Mouse (Mus musculus): ENCODE data around the gene Ptpn21. TPM values are rescaled to one million over a fixed set of nuclear protein-coding genes. Genes with fewer than 3 reads are reported as not detected.

The Ptpn21 gene
- polyA plus RNA-seq, 1 experiment from 2014 or later = 28.2 TPM

DNA sequence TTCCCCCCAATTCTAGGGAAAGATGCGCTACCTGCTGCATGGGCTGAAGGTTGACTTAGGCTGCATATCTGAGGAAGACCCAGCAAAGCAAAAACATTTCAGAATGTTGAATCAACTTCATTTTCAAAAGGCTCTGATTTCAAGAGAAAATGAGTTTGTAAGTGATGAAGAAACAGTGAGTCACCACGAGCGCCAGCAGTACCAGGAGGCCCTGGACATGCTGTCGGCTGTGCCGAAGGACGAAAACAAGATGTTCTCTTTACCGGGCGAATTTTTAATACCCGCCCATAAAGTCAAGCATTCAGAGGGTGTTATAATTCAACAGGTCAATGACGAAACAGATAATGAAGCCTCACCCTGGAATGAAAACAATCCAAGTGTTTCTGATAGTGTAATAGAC lies 68.1 kb downstream of the Ptpn21 start:
- no peak for TF ChIP-seq CTCF (IDR thresholded peaks at IDR 0.05)
- no peaks in the 10 kb centered on the region for H3K27me3 ChIP-seq
- DNase-seq (ENCODE audit: low read depth, low spot score) (no peak), ATAC-seq (no peak)
- ChIA-PET CTCF (no interaction called here), POLR2A (no interaction called here)
- in situ Hi-C loops (cut with MboI; ENCODE audit: low pct_unique_long_range_greater_than_20kb) = no loop called here

DNA sequence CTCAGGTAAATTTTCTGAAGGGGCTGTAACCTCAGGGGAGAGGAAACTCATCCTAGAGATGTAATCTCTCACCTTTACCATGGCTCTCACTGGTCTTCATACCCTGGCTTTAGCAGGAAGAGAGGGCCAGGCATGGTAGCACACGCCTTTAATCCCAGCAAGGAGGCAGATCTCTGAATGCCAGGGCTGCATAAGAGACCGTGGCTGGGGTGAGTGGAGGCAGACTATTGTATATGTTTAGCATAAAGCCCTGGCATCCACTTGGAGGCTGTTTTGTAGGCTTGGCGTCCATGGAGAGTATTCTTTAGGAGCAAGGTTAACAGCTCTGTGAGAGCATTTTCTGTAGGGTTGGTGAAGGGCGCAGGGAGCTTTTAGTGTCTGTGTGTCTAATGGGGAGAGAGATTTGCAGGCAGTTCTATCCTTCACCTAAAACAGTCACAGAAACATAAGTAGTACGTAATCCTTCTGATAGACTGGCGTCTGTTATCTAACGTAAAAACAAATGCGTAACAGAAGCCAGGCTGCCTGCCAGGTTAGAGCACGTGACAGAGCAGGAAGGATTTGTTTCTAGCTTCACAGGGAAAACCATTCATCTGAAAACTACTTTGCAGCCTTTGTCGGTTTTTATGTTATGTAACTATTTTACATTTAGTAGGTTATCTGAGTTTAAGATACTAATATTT lies 68.9 kb downstream of the Ptpn21 start:
- ChIA-PET POLR2A (no interaction called here), CTCF (no interaction called here)
- in situ Hi-C loops (cut with MboI; ENCODE audit: low pct_unique_long_range_greater_than_20kb) = no loop called here
- ATAC-seq (no peak), DNase-seq (ENCODE audit: low read depth, low spot score) (no peak)
- no peaks in the 10 kb centered on the region for H3K27me3 ChIP-seq
- no peak for TF ChIP-seq CTCF (IDR thresholded peaks at IDR 0.05)

DNA sequence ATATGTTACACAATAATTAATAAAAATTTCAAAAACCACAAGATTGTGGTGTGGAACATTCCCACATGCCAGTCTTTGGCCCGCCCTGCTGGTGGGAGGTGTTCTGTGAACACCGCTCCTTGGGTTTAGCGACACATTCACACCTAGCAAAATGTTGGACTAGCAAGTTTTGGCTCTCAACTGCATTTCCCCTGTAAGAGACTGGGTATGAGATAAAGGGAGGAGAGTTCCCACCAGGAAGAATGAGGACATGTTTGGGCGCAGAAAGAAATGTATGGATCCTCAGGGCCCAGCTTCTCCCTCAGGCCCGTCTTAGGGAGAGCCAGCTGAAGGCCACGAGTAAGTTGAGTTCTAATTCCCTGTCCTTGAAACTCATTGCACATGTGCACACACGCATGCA lies 74.6 kb downstream of the Ptpn21 start:
- no peaks in the 10 kb centered on the region for H3K27me3 ChIP-seq
- TF ChIP-seq CTCF (IDR thresholded peaks at IDR 0.05) = no peak
- ChIA-PET POLR2A (no interaction called here), CTCF (interaction anchor here (1.6 kb wide), 1 partner anchor 12 kb away, joined by 3 read pairs; no protein-coding TSS in a partner anchor)
- in situ Hi-C loops (cut with MboI; ENCODE audit: low pct_unique_long_range_greater_than_20kb) = no loop called here
- DNase-seq (ENCODE audit: low read depth, low spot score) (no peak), ATAC-seq (no peak)

DNA sequence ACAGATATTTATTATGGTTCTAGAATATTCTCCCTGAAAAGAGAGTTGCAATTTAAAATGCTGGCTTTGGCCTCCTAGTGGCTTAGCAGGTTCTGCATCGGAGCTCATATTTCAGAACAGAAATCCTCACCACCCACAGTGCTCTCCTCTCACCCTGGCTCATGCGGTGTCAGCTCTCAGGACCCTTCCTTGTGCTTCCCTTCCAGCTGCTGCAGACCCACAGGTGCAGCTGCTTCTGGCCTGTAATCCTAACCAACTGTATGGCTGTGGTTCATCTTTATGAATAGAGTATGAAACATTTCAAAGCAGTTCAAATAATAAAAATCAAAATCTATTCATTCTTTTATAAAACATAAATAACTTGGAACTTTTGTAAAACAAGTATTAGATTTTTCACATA lies 80.3 kb downstream of the Ptpn21 start:
- no peak for TF ChIP-seq CTCF (IDR thresholded peaks at IDR 0.05)
- CTCF ChIA-PET = interaction anchor here (0.8 to 1.3 kb wide), 3 partner anchors 9 to 18 kb away, joined by 3 to 4 read pairs (median 3); no protein-coding TSS in a partner anchor
- DNase-seq (ENCODE audit: low read depth, low spot score) = no peak
- no peak for ATAC-seq
- in situ Hi-C loops (cut with MboI; ENCODE audit: low pct_unique_long_range_greater_than_20kb) = no loop called here
- H3K27me3 ChIP-seq = no peaks in the 10 kb centered on the region
- POLR2A ChIA-PET = no interaction called here

DNA sequence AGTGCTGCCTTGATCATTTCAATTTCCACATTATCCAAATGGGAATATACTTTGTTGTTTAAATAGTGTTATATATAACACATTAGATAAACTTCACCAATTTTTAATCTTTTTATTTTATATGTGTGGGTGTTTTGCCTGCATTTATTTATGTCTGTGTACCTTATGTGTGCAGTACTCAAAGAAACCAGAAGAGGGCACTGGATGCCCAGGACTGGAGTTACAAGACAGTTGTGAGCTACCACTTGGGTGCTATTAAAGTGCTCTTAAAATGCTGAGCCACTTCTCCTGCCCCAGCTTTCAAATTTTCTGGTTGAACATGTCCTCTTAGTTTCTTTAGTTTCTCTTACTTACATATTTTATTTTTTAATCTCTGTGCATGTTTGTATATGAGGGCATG lies 92.4 kb downstream of the Ptpn21 start:
- POLR2A ChIA-PET = no interaction called here
- in situ Hi-C loops (cut with MboI; ENCODE audit: low pct_unique_long_range_greater_than_20kb) = no loop called here
- ATAC-seq (no peak), DNase-seq (ENCODE audit: low read depth, low spot score) (no peak)
- peak; percentile 43 for TF ChIP-seq CTCF (IDR thresholded peaks at IDR 0.05)
- CTCF ChIA-PET = interaction anchor here (1.3 to 2.5 kb wide), 3 partner anchors 8 to 13 kb away, joined by 3 to 8 read pairs (median 5); no protein-coding TSS in a partner anchor
- H3K27me3 ChIP-seq = no peaks in the 10 kb centered on the region

DNA sequence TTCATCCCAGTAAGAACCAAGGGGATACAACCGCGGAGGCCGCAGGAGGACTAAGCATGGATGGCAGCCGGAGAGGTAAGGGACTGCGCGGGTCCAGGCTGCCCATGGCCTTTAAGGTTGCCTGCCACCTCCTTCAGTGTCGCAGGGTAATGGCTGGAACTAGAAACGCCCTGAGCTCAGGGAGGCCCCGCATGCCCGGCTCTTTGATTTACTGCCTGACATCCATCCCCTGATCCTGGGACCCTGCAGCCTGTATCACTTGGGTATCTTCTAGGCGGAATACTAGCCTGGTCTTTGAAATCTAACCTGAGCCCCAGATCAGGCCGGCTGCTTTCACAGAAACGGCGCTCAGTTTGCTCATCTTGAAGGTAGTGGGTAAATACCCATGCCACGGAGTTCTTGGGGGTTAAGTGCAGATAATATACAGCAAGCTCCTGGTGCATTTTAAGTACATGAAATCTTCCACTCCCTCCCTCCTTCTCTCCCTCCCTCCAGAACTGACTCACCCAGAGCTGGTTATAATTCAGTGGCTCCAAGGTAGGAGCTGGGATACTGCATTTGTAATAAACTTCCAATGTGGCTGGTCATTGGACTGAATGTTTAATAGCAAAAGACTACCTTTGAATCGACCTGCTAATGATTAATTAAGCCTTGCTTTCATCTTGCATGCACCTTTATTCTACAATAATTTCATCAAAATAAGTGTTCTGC lies 108.8 kb downstream of the Ptpn21 start:
- CTCF ChIA-PET = interaction anchor here (1.2 kb wide), 1 partner anchor 355 kb away, joined by 3 read pairs; no protein-coding TSS in a partner anchor
- in situ Hi-C loops (cut with MboI; ENCODE audit: low pct_unique_long_range_greater_than_20kb) = no loop called here
- TF ChIP-seq CTCF (IDR thresholded peaks at IDR 0.05) = no peak
- peak; percentile 75 for ATAC-seq
- no peaks in the 10 kb centered on the region for H3K27me3 ChIP-seq
- peak; percentile 3 for DNase-seq (ENCODE audit: low read depth, low spot score)
- POLR2A ChIA-PET = no interaction called here

DNA sequence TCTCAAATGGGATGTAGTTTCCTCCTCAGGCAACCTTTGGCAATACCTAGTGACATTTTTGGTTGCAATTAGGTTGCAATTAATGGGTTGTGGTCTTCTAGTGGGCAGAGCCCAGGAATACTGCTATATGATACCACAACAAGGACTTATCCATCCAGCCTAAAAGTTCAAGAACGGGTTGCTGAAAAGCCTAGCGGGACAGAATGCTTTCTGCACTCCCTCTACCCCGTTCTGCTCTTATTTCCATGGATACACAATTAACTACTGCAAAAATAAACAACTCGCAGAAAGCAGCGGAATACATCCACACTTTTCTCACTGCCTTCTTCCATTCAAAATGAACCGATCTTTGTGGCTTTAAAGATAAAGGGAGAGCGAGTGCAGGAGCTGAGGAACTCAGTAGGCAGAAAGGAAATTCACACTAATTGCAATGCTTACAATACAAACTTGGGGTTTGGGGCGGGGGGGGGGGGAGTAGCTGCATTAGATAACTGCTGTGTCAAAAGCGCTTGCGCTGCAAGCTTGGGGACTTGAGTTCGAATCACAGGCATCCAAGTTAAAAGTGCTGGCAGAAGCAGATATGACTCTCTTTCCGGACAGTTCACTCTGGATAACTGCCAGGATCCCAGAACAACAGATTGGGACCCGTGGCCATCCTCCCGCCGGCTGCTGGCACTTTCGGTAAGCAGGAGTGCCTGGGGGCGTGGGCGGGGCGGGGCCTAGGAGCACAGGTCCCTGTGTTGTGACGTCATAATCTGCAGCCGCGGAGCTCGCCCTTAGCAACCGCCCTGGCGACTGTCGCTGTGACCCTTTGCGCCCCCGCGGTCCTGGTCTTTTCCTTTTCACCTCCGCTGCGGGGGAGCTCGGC lies 109.6 kb downstream of the Ptpn21 start, which contains the start of gene Spata7:
TSS of gene Spata7 (plus strand) at position 766 of the 868 bp plus-strand sequence.
- in situ Hi-C loops (cut with MboI; ENCODE audit: low pct_unique_long_range_greater_than_20kb) = no loop called here
- ChIA-PET CTCF (no interaction called here), POLR2A (no interaction called here)
- ATAC-seq = peak; percentile 91
- peak; percentile 20 for DNase-seq (ENCODE audit: low read depth, low spot score)
- H3K27me3 ChIP-seq = no peaks in the 10 kb centered on the region
- no peak for TF ChIP-seq CTCF (IDR thresholded peaks at IDR 0.05)

Other genes with a start within 250 kb of the Ptpn21 start
- 3.3 TPM for gene Kcnk10, start 159.1 kb downstream of the Ptpn21 start, polyA plus RNA-seq (2021)
- 18.0 TPM for gene Spata7, start 109.2 kb downstream of the Ptpn21 start, polyA plus RNA-seq (2021)
- gene Zc3h14, start 9.6 kb upstream of the Ptpn21 start, polyA plus RNA-seq (2021) = 127 TPM
- 6.2 TPM for gene Eml5, start 164.1 kb upstream of the Ptpn21 start, polyA plus RNA-seq (2021)
- gene Ttc8, start 183.2 kb upstream of the Ptpn21 start, polyA plus RNA-seq (2021) = 35.1 TPM

All from Patski (cell line).